Mouse (Mus musculus): ENCODE measurements at regions not wholly inside any gene's neighbourhood (a gene's known extent, or its start where the extent isn't known, plus 50 kb on each side); places are given as distances from the start of the nearest gene placed in this dataset.

DNA sequence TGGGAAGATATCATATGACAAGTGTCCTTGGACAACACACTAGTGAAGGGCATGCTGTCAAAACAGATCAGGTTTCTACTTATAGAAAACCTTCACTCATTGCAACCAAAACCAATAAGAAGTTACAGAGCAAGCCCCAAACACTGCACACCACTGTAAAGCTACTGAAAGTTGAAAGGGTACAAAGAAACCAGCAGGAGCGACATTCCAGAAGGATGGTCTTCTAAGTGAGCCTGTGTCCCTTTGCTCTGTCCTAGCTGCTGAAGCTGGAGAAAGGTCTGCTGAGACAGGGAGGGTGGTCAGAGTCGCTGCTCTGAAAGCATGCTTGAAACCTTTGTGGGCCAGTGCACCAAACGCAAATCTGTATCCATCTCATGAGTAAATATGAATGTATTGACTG lies 611.3 kb upstream of the Chrm3 start:
- no peak overlapping the region for H3K9ac ChIP-seq (ENCODE audit: control insufficient read depth, low read depth, low read length, poor library complexity, severe bottlenecking)
- no peaks in the 10 kb centered on the region for H3K4me1 ChIP-seq (ENCODE audit: control insufficient read depth in 1 of 2, insufficient read depth in 2 of 2, low read length in 2 of 2)
- DNase-seq (ENCODE audit: low read depth, low spot score): no peak
- H3K36me3 ChIP-seq (ENCODE audit: control insufficient read depth in 1 of 2, insufficient read depth in 2 of 2, low read length in 2 of 2): no peaks in the 10 kb centered on the region
- no peak for TF ChIP-seq TBP (IDR thresholded peaks at IDR 0.05; ENCODE audit: low read depth, low read length)
- TF ChIP-seq TCF12 (IDR thresholded peaks at IDR 0.05; ENCODE audit: low read depth, low read length): no peak
- no peak for TF ChIP-seq EP300 (IDR thresholded peaks at IDR 0.05; ENCODE audit: low read depth in 1 of 2, low read length in 2 of 2)
- TF ChIP-seq MAFK (IDR thresholded peaks at IDR 0.05; ENCODE audit: borderline replicate concordance, low read depth, low read length): no peak
- TF ChIP-seq ELF1 (IDR thresholded peaks at IDR 0.05; ENCODE audit: low read depth, low read length): no peak
- no peak for TF ChIP-seq ZNF384 (IDR thresholded peaks at IDR 0.05; ENCODE audit: low read depth, low read length)
- no peak for TF ChIP-seq ZC3H11A (IDR thresholded peaks at IDR 0.05; ENCODE audit: low read depth, low read length)
- no peak for TF ChIP-seq USF1 (IDR thresholded peaks at IDR 0.05; ENCODE audit: low read depth, low read length)
- no peak for TF ChIP-seq MAZ (IDR thresholded peaks at IDR 0.05; ENCODE audit: low read depth, low read length)
- TF ChIP-seq NELFE (IDR thresholded peaks at IDR 0.05; ENCODE audit: low read depth, low read length): no peak
- TF ChIP-seq CHD2 (IDR thresholded peaks at IDR 0.05; ENCODE audit: low read length): no peak
- TF ChIP-seq ZMIZ1 (IDR thresholded peaks at IDR 0.05; ENCODE audit: low read depth, low read length): no peak
- TF ChIP-seq RAD21 (IDR thresholded peaks at IDR 0.05; ENCODE audit: low read depth, low read length): no peak
- TF ChIP-seq TAL1 (IDR thresholded peaks at IDR 0.05; ENCODE audit: low read length): no peak
- TF ChIP-seq GABPA (IDR thresholded peaks at IDR 0.05; ENCODE audit: low read depth, low read length): no peak
- TF ChIP-seq SIN3A (IDR thresholded peaks at IDR 0.05; ENCODE audit: low read length): no peak
- no peak for TF ChIP-seq MYC (IDR thresholded peaks at IDR 0.05; ENCODE audit: low read depth, low read length)
- TF ChIP-seq MXI1 (IDR thresholded peaks at IDR 0.05; ENCODE audit: low read depth, low read length): no peak
- H3K27ac ChIP-seq (ENCODE audit: control insufficient read depth, low read depth, low read length): no peak overlapping the region
- no peaks in the 10 kb centered on the region for H3K27me3 ChIP-seq (ENCODE audit: control insufficient read depth in 1 of 2, insufficient read depth in 2 of 2, low read length in 2 of 2)
- H3K4me3 ChIP-seq (ENCODE audit: control insufficient read depth in 1 of 2, insufficient read depth in 1 of 2, low read depth in 2 of 2, low read length in 2 of 2): no peak overlapping the region
- H3K79me2 ChIP-seq (ENCODE audit: control insufficient read depth, insufficient read depth, low read length, poor library complexity): no peaks in the 10 kb centered on the region
- no peaks in the 10 kb centered on the region for H3K9me3 ChIP-seq (replicated peaks; ENCODE audit: insufficient read depth, low read length)

DNA sequence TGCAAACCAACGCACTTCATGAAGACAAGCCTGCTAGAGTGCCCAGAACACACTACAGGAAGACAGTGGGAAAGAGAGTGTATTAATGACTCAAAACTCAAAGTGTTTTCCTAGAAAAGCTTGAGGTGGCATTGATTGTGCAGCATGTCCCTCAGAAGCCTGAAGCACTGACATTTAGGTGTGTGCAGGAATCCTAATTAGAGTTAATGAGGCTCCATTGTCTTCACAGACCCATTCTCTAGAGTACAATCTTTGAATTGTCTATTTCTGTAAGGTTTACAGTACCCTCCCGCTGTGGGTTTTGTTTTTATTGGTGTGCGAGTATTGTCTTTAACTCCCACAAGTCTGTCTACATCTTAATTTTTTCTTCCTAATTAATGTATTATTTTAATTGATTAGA lies 610.1 kb upstream of the Chrm3 start:
- Histone ChIP-seq H3K9me3 (replicated peaks; ENCODE audit: insufficient read depth, low read length) (no peaks in the 10 kb centered on the region), H3K4me3 (ENCODE audit: control insufficient read depth in 1 of 2, insufficient read depth in 1 of 2, low read depth in 2 of 2, low read length in 2 of 2) (no peak overlapping the region)
- no peak for DNase-seq (ENCODE audit: low read depth, low spot score)

More for the DNA sequence above, 610.1 kb upstream of the Chrm3 start:
- H3K4me1 ChIP-seq (ENCODE audit: control insufficient read depth in 1 of 2, insufficient read depth in 2 of 2, low read length in 2 of 2): no peaks in the 10 kb centered on the region
- no peaks in the 10 kb centered on the region for H3K27me3 ChIP-seq (ENCODE audit: control insufficient read depth in 1 of 2, insufficient read depth in 2 of 2, low read length in 2 of 2)
- TF ChIP-seq HCFC1 (IDR thresholded peaks at IDR 0.05; ENCODE audit: low read depth, low read length): no peak
- H3K36me3 ChIP-seq (ENCODE audit: control insufficient read depth in 1 of 2, insufficient read depth in 2 of 2, low read length in 2 of 2): no peaks in the 10 kb centered on the region
- H3K27ac ChIP-seq (ENCODE audit: control insufficient read depth, low read depth, low read length): no peak overlapping the region
- H3K79me2 ChIP-seq (ENCODE audit: control insufficient read depth, insufficient read depth, low read length, poor library complexity): no peaks in the 10 kb centered on the region
- H3K9ac ChIP-seq (ENCODE audit: control insufficient read depth, low read depth, low read length, poor library complexity, severe bottlenecking): no peak overlapping the region

Measured in MEL (cell line).